Mouse (Mus musculus) testis, adult 2 months (tissue): Measurements from ENCODE around the gene Alox5ap.

ENCODE experiments used
- CTCF ChIP-seq: fragments of 200-500 bp; IDR thresholded peaks from 2 replicates; pipeline ENCODE4 v1.5.1; 2012; ENCODE audit warnings: low read depth, mild to moderate bottlenecking, inconsistent platforms, low read length, moderate library complexity; ENCODE audit not compliant: control insufficient read depth, insufficient read depth, insufficient replicate concordance
- POLR2A ChIP-seq: fragments of 200-500 bp; IDR thresholded peaks from 2 replicates; pipeline ENCODE4 v1.6.1; 2012; ENCODE audit warnings: low read depth, mild to moderate bottlenecking, inconsistent platforms, low read length, moderate library complexity; ENCODE audit not compliant: control insufficient read depth

- TF ChIP-seq POLR2A = no peak
- TF ChIP-seq CTCF = no peak
These were observed 57.6 kb downstream of the Alox5ap start for GRCm38 (mm10) chr5:149321909-149322841.
